Mouse (Mus musculus) kidney, postnatal 0 days (tissue): ENCODE measurements around the gene Kcnj15. TPM values are rescaled to one million over a fixed set of nuclear protein-coding genes. Genes with fewer than 3 reads are reported as not detected.

Experiments
- ATAC-seq: fragments of 200-750 bp; cut with Nextera tagmentation; replicated peaks from 2 replicates; pipeline ENCODE4 v1.8.0; 2017; ENCODE audit warnings: low read depth, moderate number of reproducible peaks, moderate TSS enrichment, moderate library complexity; ENCODE audit not compliant: low FRiP score
- DNase-seq: peaks from one replicate; pipeline ENCODE4 v3.0.0-alpha.2; 2016; ENCODE audit warnings: low spot score
- H3K27ac ChIP-seq: fragments of 300-500 bp; sonication (generic); 2 replicates; pipeline ENCODE4 v1.5.1; 2014; ENCODE audit warnings: mild to moderate bottlenecking
- H3K27me3 ChIP-seq: fragments of 300-500 bp; sonication (generic); 2 replicates; pipeline ENCODE4 v1.6.1; 2014; ENCODE audit warnings: low read length, mixed read lengths; ENCODE audit not compliant: insufficient read depth
- H3K36me3 ChIP-seq: fragments of 300-500 bp; sonication (generic); 2 replicates; pipeline ENCODE4 v1.6.1; 2014; ENCODE audit warnings: low read length, mixed read lengths; ENCODE audit not compliant: insufficient read depth
- H3K4me1 ChIP-seq: fragments of 300-500 bp; sonication (generic); replicated peaks from 2 replicates; pipeline ENCODE4 v1.6.1; 2014; ENCODE audit warnings: antibody characterized with exemption, low read length, mixed read lengths; ENCODE audit not compliant: insufficient read depth
- H3K4me2 ChIP-seq: fragments of 300-500 bp; sonication (generic); 2 replicates; pipeline ENCODE4 v1.6.1; 2014; ENCODE audit warnings: mild to moderate bottlenecking, low read length, moderate library complexity, mixed read lengths
- H3K4me3 ChIP-seq: fragments of 300-500 bp; sonication (generic); replicated peaks from 2 replicates; pipeline ENCODE4 v1.5.1; 2014; ENCODE audit warnings: low read depth, low read length
- H3K9ac ChIP-seq: fragments of 300-500 bp; sonication (generic); 2 replicates; pipeline ENCODE4 v1.6.1; 2014; ENCODE audit warnings: low read depth, low read length
- H3K9me3 ChIP-seq: fragments of 300-500 bp; sonication (generic); replicated peaks from 2 replicates; pipeline ENCODE4 v1.6.1; 2016; ENCODE audit warnings: low read length, inconsistent platforms, mixed read lengths
- CTCF ChIP-seq: IDR thresholded peaks from 2 replicates; pipeline ENCODE4 v1.5.1; 2016; ENCODE audit warnings: antibody characterized with exemption, low read depth, mild to moderate bottlenecking, moderate library complexity
- WGBS: fragments of 180-500 bp; shearing (Covaris S2); extraction: QIAGEN DNeasy Blood & Tissue Kit; methylation state at CpG from one replicate; pipeline ENCODE4 v1.1.7; 2014; 5-methylcytosine and 5-hydroxymethylcytosine counted together
- polyA plus RNA-seq: library from polyadenylated mRNA; unstranded; fragments of >200 nt; fragmentation: Nextera tagmentation; extraction: Ambion mirVana; gene quantifications from 2 replicates; pipeline ENCODE4 v1.2.1, GENCODE M21; 2015

The Kcnj15 gene
- polyA plus RNA-seq, 1 experiment from 2014 or later = 14.7 TPM

- Histone ChIP-seq H3K27ac (no peak overlapping the region), H3K9ac (no peak overlapping the region), H3K4me2 (no peak overlapping the region), H3K36me3 (no peaks in the 10 kb centered on the region), H3K4me3 (no peak overlapping the region), H3K9me3 (no peaks in the 10 kb centered on the region), H3K4me1 (no peaks in the 10 kb centered on the region), H3K27me3 (no peaks in the 10 kb centered on the region)
- no peak for TF ChIP-seq CTCF
- ATAC-seq (no peak), DNase-seq (no peak)
- 61% methylated on average over 4 of the region's 4 CpGs for WGBS
Observed at GRCm38 (mm10) chr16:95231768-95232167, 25.6 kb upstream of the Kcnj15 start.

GRCm38 (mm10) chr16:95234891-95235548 is 22.3 kb upstream of the Kcnj15 start:
- Histone ChIP-seq H3K9ac (no peak overlapping the region), H3K4me2 (no peak overlapping the region), H3K27ac (no peak overlapping the region), H3K36me3 (no peaks in the 10 kb centered on the region), H3K4me3 (no peak overlapping the region), H3K27me3 (no peaks in the 10 kb centered on the region), H3K4me1 (no peaks in the 10 kb centered on the region), H3K9me3 (no peaks in the 10 kb centered on the region)
- WGBS = 87% methylated on average over 2 of the region's 2 CpGs
- no peak for DNase-seq
- TF ChIP-seq CTCF = no peak
- ATAC-seq = no peak

GRCm38 (mm10) chr16:95239209-95239925 is 18.0 kb upstream of the Kcnj15 start:
- TF ChIP-seq CTCF = no peak
- Histone ChIP-seq H3K9me3 (no peaks in the 10 kb centered on the region), H3K27ac (no peak overlapping the region), H3K27me3 (no peaks in the 10 kb centered on the region), H3K36me3 (no peaks in the 10 kb centered on the region), H3K4me2 (no peak overlapping the region), H3K9ac (no peak overlapping the region), H3K4me1 (no peaks in the 10 kb centered on the region; the same call in 1 of the 2 replicates), H3K4me3 (no peak overlapping the region)
- DNase-seq = no peak
- WGBS = 73% methylated on average over 7 of the region's 7 CpGs
- no peak for ATAC-seq

DNA sequence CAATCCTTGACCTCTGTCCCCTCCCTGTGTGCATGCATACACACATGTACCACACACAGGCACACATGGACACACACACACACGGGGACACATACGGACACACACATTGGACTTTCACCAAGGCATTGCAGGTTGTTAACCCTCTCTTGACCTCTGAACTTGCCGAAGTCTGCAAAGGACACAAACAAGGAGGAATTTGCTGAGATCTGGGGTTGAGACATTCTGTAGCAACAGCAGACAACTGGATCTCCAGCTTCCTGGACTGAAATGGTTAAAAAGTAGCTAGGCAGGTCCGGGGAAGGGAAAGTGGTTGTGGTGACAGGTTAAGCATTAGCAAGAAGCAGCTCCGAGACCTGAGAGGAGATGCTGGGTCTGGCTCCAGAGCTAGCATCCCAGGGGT is 16.7 kb upstream of the Kcnj15 start:
- Histone ChIP-seq H3K4me3 (no peak overlapping the region), H3K9ac (no peak overlapping the region), H3K9me3 (no peaks in the 10 kb centered on the region), H3K27me3 (no peaks in the 10 kb centered on the region), H3K4me2 (no peak overlapping the region), H3K36me3 (no peaks in the 10 kb centered on the region), H3K27ac (peak overlapping the region; percentile 62; the same call in 1 of the 2 replicates), H3K4me1 (no peaks in the 10 kb centered on the region; the same call in 1 of the 2 replicates)
- ATAC-seq = peak; percentile 61
- 41% methylated on average over 5 of the region's 5 CpGs for WGBS
- DNase-seq = no peak
- no peak for TF ChIP-seq CTCF

- H3K4me1 ChIP-seq = no peaks in the 10 kb centered on the region; the same call in 1 of the 2 replicates
- no peak overlapping the region for H3K9ac ChIP-seq
- no peak overlapping the region for H3K4me3 ChIP-seq
- peak overlapping the region; percentile 62; the same call in 1 of the 2 replicates for H3K27ac ChIP-seq
- H3K36me3 ChIP-seq = no peaks in the 10 kb centered on the region
- H3K27me3 ChIP-seq = no peaks in the 10 kb centered on the region
- H3K9me3 ChIP-seq = no peaks in the 10 kb centered on the region
- H3K4me2 ChIP-seq = no peak overlapping the region
- peak; percentile 78 for ATAC-seq
- 51% methylated on average over 4 of the region's 4 CpGs for WGBS
- peak; percentile 44 for DNase-seq
- no peak for TF ChIP-seq CTCF
Observed at GRCm38 (mm10) chr16:95241581-95241980, 15.8 kb upstream of the Kcnj15 start.

DNA sequence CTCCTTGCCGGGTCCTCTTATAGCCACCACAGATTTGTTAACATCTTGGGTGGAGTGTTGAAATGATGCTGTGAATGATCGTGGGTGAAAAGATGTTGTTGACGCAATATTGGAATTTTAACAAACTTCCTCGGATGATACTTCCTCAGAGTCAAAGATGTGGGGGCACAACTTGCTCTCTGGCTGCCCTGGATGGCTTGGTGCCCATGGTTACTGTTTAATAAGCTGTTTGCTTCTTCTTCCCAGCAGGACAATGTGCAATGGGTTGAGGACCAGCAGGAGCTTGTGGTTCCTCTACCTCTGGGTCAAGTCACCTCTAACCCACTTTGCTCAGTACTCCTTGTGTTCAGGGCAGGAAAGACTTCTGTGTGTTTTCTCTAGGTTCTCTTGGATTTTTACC is 15.2 kb upstream of the Kcnj15 start:
- no peaks in the 10 kb centered on the region for H3K36me3 ChIP-seq
- H3K4me3 ChIP-seq = no peak overlapping the region
- no peak overlapping the region for H3K9ac ChIP-seq
- ATAC-seq (peak; percentile 60), DNase-seq (no peak)
- H3K27ac ChIP-seq = peak overlapping the region; percentile 62; the same call in 1 of the 2 replicates
- no peak for TF ChIP-seq CTCF
- no peaks in the 10 kb centered on the region for H3K27me3 ChIP-seq
- 77% methylated on average over 4 of the region's 4 CpGs for WGBS
- no peak overlapping the region for H3K4me2 ChIP-seq
- H3K9me3 ChIP-seq = no peaks in the 10 kb centered on the region
- H3K4me1 ChIP-seq = no peaks in the 10 kb centered on the region; the same call in 1 of the 2 replicates
